Mouse (Mus musculus): Measurements from ENCODE around the gene Pnma1. TPM values are rescaled to one million over a fixed set of nuclear protein-coding genes. Genes with fewer than 3 reads are reported as not detected.
A peak's percentile ranks its signal among the peaks of the same experiment; 100 is the strongest.

Gene Pnma1
- total RNA-seq, 4 experiments from 2014 or later, result 0.11 TPM; not detected in 2

DNA sequence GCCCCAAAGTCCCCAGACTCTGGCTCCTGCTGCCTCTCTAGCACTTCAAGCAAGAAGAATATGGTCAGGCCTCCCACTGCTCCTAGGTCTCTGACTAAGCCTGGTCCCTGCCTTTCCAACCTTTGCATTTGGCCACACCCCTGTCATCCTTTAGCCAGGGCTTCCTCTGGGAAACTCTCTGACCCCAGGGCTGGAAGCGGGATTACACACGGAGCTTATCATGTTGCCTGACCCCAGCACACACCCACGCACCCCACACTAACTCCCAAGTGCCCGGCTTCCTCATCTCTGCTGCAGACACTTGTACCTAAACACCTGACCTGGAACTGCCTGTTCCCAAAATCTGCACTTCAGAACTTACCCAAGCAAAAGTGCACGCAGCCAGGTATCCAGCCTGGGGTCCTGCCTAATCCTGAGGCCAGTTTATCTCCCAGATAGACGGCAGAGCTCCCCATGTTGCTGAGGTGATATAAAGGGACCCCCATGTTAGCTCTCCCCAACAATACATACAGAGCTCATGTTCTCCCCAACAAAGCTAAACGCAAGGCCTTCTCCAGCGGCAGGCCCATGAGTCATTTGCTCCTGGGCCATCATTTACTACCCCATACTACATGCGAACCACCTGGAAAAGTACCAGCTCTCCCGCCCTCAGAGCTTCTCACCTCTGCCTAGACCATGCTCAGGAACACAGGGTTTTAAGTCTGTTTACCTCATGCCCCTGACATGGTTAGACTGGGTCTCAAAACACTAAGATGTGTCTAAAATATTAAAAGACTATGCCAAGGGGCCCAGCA, 30.6 kb upstream of the Pnma1 start:
- no peak for DNase-seq (ENCODE audit: low spot score)

DNA sequence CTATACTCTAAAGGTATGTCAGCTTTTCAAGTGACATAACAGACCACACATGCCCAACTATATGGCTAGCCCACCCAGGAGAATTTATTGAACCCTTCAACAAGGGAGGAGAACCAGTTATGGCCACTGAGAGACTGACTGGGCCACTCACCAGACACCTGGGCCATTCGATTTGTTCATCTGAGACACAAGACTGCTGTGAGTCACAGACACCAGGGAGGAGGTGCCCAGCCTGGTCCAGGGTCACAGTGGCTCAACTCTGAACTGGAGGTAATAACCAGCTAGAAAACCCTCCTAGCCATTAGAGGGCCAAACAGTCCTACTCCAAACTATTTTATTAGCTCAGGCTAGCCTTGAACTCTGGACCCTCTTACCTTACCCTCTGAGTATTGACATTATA, 29.8 kb upstream of the Pnma1 start:
- DNase-seq (ENCODE audit: low spot score), result no peak

DNA sequence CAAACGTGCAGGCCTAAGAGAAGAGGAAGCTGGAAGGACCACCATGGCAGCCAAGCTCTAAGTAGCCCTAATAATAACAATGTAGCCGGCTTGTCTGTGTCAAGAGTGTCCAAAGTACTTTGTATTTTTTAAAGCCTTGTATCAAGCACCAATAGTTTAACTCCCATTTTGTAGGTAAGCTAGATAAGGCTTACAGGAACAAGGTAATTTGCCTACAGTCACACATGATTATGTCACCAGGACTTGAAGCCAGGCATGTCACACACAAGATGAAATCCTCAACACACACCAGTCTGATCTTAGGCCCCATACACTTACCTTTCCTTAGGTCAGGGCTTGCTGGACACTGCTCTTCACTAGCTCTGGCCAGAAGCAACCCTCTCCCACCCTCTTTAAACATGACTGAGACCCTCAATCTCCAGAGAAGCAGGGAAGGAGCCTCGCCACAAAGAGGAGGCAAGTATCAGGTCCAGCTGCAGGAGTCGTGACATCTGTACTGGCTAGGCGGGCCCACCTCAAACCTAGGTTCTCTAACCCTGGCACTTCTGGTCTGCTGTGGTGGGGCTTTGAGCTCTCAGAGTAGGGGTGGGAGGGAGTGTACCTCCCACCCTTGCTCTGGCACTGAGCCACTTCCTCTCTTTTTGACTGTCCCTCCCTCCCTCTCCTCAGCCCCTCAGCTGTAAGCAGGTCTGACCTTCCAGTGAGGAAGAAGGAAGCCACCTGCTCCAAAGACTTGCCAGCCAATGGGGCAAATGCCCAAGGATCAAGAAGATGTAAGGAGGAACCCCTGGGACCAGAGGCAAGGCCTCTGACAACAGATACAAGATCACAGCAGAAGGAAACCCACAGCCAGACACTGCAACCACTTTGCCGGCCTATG, 28.8 kb upstream of the Pnma1 start:
- no peak for DNase-seq (ENCODE audit: low spot score)

DNA sequence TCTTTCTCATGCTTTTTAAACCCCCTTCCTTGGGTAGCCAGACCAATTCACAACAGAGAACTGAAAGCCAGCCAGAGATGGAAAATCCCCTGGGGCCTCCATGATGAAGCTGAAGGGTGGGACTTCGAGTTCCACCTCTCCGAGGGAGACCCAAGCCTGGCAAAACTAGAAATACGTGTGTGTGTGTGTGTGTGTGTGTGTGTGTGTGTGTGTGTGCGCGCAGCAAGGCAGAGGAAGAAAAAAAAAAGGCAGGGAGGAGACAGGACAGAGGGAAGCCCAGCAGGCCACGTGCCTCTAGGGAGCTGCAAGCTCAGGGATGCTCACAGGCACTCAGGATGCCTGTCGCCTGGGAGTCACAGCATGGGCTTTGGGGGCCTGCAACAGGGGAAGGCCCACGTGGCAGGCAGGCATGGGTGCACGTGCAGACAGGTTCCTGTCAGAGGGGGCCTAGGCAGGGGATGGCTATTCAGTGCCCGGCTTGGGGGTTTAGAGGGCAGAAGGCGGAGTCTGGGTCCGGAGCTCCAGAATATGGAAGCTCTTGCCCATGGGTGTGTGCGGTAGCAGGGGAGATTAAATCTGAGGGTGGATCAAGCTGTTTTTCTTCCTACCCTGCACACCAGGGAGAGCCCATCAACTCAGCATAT, 28.0 kb upstream of the Pnma1 start:
- DNase-seq (ENCODE audit: low spot score), result no peak

DNA sequence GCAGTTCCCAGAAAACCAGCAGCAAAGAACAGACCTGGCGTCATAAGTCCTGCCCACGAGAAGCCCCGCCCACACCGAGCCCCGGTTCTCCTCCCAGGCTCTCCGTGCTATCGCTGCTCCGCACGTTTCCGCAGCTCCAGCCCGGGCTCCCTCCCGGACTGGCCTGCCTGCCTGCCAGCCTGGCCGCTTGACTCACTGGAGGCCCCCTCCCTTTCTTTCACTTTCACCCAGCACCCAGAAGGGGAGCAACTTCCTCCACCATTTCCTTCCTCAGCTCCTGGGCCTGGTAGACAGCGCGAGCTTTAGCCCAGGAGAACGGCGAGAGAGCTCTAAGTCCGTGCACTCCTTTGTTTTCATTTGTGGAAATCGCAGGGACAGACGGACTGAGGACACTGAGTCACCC, 27.4 kb upstream of the Pnma1 start:
- peak; percentile 89 for DNase-seq (ENCODE audit: low spot score)

DNA sequence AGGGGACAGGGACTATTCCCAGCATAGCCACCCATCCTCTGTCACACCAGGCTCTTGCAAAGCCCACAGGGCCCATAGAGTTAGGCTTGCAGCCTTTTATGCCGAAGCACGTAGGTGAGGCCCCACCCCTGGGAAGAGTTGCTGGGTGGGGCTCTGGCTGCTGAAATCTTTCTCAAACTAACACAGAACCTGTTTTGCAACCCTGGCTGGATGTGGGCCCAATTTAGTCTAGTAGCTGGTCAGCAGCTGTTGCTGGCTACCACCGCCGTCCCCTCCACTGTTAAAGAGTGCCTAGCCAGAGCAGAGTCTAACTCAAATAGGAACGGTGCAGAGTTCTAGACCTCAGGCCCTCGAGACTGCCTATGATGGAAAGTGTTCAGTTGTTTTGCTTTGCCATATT, 26.6 kb upstream of the Pnma1 start:
- DNase-seq (ENCODE audit: low spot score), result peak; percentile 74

DNA sequence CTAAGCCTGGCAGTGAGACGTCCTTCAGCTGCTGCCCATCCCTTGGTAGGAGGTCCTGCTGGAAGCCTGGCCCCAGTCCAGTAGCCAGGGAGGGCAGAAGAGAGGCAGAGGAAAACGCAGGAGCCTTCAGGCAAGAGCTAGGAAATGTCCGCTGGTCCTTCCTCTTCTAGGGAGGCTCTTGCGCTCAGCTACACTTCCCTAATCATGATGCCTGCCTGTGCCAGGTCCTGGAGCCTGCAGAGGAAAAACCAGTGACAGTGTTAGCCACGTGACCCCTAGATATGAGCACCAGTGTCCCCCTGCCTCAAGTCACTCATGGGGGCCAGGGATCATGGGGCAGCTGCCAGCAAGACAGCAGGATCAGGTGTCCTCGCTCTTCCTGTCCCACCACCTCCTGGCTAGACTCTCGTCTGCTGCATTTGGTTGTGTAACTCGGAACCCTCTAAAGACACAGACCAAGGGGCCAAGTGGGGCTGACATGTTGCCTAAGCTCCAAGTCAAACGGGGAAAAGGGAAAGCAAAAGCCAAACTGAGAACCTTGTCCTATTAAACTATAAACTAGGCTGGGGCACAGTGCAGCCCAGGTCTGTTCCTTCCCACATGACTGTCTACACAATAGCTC, 26.0 kb upstream of the Pnma1 start:
- DNase-seq (ENCODE audit: low spot score), result peak; percentile 42

DNA sequence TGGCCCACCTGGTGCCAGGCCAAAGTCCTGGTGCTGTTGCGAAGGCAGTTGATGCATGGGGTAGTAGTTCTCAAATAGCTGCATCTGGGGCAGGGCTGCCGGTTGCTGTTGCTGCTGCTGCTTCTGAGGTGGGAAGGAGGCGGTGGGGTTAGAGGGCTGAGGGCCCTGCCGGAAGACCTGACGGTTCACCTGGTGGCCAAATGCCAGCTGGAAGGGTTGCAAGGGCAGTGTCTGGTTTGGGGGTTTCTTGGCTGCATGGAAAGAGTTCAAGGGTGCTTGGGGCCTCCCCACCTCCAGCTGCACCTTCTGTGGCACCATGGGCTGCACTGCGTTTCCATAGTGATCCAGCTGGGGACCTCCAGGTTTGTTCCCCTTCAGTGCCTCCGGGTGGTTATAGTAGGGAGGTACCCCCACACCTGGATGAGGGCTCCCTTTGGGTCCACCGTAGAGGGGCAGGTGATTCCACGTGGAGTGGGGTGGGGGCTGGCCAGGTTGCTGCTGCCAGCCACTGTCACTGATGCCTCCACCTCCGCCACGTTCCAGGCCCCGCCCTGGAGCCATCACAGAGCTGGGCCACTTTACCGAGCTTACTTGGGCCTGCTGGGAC, 25.1 kb upstream of the Pnma1 start:
- no peak for DNase-seq (ENCODE audit: low spot score)

DNA sequence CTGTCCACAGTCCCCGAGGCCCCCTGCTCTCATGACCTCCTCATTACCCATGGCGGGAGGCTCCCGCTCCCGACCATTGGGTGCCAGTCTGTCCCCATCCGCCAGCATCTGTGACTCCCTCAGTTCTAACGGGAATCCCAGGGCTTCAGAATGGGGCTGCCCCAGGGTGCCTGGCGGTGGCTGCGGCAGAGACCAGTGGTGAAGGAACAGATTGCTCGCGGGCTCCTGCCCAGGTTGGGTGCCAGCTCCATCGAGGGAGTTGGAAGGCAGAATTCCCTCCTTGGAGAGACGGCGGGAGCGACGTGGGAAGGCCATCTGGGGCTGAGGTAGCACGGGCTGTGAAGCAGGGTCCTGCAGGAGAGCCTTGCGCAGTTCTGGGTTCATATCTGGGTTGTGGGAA, 24.6 kb upstream of the Pnma1 start:
- no peak for DNase-seq (ENCODE audit: low spot score)

DNA sequence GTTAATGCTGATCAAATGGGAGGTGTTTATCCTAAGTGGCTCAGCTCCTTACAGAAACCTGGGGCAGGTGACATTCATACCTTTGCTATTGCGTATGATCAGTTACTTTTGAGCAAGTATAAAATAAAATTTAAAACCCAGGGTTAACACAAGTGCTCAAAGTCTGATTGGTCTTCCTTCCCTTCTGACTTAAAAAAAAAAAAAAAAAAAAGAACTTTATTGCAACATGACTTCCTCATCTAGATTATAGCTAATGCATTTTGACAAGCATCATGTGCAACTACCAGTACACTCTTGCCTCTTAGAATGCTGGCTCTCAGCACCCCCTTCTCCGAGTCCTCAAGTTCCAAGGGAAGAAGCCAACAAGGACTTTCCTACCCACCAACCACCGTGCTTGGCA, 23.9 kb upstream of the Pnma1 start:
- DNase-seq (ENCODE audit: low spot score), result no peak

DNA sequence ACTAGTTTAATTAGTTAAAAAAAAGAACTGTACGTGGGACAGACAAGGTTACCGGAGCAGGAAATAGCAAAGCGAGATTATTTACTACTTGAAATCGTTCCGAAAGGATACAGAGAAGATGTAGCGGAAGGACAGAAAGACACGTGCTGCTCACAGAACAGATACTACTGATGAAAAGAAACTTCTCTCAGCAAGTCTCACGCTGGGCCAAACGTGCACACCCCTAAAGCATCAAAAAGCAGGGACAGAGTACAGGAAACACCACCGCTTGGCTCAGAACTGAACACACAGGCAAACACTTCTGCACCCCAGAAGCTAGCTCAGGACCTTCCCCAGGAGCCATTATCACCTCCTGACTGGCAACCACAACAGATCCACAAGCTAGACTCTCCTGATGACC, 22.3 kb upstream of the Pnma1 start:
- no peak for DNase-seq (ENCODE audit: low spot score)

DNA sequence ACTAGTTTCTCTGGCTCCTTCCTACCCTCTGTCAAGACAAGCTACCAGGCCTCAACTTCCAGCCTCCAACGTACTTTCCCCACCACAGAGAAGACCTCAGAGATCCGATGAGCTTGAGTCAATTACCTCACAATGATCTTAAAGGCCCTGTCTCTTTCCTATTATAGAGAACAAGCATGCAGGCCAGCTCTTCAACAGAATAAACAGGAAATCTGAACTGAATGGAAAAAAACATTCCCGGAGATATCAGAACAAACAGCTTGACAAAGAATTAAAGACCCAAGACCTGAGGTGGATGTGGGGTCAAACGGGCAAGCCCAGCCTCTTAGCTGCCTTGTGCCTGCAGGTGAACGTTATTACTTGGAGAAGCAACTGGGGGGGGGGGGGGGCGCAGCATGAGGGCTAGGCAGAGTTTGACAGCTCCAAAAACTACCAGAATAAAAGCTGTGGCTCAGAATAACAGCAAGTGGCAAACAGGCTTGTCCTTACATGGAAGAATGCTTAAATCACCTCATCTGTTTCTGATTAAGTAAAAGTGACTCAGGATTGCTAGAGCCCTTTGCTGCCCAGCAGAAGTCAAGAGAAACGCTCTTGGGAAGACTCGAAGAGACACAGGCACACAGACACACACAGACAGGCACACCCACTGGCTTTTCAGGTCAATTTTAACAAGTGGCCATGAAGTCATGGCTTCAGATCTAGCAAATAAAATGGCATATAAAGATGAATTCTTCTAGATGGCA, 17.5 kb upstream of the Pnma1 start:
- no peak for DNase-seq (ENCODE audit: low spot score)

DNA sequence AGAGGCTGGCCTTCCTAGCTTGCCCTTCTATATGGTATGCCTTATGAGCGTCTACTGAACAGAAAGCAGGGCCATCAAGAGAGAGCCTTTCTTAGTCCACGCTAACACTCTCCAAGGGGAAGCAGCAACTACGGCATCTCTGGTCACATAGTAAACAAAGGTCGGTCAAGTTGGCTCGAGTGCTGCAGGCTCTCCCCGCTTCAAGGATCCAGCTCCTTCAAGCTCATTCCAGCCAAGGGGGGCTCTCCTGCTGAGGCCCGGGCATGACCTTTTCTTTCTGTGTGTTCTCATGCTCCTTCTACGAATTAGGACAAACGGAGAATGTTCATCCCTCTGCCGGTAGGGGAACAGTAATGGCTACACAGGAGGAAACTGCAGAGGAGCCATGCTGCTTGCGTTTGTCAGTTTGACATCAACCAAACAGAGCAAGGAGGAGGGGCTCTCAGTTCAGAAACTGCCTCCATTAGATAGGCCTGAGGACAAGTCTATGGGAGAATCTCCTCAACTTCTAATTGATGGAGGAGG, 15.4 kb upstream of the Pnma1 start:
- DNase-seq (ENCODE audit: low spot score), result no peak

DNA sequence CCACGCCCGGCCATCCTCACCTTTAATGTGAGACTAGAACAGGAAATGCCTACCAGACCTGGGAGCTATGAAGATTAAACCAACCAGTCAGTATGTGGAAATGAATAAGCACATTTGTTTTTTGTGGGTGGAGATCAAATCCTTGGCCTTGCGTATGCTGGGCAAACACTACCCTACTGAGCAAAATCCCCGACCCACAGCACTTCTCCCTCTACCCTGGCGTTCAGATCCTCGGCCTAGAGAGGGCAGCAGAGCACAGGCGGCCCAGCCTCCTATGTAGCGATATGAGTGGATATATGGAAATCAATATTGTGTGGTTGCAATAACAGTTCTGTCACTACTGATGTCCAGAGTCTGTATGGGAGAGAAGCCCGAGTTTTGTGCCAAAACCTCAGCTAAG, 14.8 kb upstream of the Pnma1 start:
- DNase-seq (ENCODE audit: low spot score), result no peak

DNA sequence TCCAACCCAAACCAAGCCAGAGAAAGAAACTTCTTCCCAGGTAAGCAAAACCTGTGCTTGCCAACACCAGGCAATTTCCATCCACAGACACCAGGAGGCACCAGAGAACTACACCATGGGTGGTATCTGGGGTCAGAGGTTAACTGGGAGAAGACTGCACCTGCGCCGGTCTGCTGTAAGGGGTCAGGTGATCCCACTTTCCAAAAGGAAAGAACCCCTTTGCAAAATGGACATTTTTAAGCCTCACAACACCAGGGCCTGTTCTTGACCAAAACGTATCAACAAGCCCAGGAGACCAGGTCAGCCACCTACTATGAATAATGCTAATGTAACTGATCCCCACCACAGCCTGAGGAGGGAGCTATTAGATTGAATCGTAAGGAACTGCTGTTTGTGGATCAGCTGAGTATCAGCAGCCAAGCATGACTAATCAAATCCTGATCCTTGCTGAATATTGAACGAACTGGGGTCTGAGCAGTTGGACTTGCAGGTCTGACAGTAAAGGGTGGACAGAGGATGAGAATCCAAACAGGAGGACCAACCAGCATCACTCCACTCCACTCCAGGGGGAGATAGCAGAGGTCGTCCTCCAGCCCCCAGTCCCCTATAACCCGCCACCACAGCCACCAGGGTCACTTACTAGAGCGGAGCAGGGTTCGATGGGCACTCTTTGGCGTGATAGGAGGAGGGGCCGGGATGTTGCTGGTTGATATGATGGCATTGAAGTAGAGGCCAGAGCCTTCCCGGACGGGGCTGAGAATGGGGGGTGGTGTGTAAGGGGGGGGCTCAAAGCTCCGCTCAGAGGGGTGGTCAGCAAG, 13.5 kb upstream of the Pnma1 start:
- no peak for DNase-seq (ENCODE audit: low spot score)

DNA sequence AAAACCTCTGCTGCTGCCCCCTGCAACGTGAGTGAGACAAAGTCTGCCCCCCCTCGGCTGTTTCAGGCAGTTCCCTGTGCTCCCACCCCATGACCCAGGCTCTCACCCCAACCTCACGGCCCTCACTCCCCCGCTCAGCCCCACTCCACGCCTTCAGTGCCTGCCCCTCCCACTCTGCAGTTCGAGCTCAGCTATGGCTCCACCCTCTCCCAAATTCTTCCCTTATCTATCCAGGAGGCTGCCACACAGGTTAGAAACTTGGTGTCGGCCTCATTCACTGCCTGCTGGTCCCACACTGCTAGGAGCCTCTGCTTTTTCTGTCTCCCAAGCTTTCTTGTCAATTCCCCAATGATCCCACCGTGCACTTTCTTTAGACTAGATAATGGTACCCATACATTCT, 12.8 kb upstream of the Pnma1 start:
- no peak for DNase-seq (ENCODE audit: low spot score)

DNA sequence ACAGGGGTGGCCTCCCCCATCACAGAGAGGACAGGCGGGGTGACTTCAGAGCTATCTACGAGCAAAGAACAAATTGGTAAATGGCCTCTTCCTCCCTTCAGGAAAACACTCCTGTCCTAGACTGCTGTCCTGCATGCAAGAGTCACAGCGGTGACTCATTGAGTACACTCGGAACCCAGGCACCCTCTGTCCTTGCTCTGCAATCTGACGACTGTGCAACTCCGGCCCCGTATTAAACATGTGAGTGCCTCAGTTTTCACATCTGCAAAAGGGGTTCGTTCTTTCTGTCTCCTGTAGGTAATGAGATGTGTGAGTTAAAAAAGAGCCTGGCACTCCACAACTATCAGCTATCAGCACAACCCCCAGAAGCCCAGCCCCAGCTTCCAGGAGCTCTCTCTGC, 12.2 kb upstream of the Pnma1 start:
- DNase-seq (ENCODE audit: low spot score), result no peak

DNA sequence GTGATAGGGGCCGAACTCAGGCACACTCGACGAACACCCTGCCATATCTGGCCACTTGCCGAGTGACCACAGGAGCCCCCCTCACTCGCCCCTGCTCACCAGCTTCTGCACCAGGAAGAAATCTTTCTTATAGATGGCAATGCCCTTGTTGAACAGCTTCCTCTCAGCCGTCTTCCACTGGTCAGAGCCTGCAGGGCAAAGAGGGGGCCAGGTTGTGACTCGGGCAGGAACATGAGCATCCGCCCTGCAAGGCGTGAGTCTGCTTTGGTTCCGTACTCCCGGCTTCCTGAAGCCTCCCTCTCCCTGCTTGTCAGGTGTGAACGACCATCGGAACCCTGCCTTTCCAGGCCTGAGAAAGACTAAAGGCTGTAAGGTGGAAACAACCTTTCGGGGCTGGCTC, 9.9 kb upstream of the Pnma1 start:
- no peak for DNase-seq (ENCODE audit: low spot score)

DNA sequence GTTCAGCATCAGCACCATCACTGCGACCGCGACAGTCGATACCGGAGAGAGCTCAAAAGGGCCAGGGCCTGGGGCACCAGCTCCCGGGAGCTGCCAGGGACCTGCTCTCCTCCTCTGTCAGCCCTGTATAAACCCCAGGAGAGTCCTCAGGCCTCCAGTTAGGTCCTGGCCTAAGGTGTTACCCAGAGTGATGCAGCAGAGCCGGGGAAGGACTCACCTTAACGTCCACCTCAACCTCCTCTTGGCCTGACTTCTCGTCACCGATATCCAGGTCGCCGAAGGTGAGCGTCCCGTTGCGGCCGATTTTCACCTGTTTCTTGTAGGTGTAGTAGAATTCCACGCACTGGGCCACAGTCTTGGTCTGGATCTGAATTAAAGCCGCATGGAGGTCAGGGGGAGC, 7.9 kb upstream of the Pnma1 start:
- no peak for DNase-seq (ENCODE audit: low spot score)

DNA sequence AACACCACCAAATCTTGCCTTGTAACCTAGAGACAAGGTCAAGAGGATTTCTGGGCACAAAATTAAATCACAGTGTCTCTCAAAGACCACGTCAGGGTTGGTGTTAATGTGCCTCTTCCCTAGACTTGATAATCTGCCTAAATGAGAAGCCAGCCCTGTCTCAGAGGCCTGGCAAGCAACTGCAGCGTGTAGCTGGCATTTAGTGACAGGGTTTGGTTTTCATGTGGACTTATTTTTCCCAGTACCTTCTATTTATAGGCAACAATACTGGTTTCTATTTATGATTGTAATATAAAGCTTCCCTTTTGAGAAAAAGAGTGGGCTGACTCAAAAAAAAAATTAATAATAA, 7.2 kb upstream of the Pnma1 start:
- no peak for DNase-seq (ENCODE audit: low spot score)
